Mouse (Mus musculus): ENCODE results near the gene Pdcd10. TPM values are rescaled to one million over a fixed set of nuclear protein-coding genes. Genes with fewer than 3 reads are reported as not detected.

Gene Pdcd10
- polyA plus RNA-seq, 1 experiment from 2014 or later, result 103 TPM

DNA sequence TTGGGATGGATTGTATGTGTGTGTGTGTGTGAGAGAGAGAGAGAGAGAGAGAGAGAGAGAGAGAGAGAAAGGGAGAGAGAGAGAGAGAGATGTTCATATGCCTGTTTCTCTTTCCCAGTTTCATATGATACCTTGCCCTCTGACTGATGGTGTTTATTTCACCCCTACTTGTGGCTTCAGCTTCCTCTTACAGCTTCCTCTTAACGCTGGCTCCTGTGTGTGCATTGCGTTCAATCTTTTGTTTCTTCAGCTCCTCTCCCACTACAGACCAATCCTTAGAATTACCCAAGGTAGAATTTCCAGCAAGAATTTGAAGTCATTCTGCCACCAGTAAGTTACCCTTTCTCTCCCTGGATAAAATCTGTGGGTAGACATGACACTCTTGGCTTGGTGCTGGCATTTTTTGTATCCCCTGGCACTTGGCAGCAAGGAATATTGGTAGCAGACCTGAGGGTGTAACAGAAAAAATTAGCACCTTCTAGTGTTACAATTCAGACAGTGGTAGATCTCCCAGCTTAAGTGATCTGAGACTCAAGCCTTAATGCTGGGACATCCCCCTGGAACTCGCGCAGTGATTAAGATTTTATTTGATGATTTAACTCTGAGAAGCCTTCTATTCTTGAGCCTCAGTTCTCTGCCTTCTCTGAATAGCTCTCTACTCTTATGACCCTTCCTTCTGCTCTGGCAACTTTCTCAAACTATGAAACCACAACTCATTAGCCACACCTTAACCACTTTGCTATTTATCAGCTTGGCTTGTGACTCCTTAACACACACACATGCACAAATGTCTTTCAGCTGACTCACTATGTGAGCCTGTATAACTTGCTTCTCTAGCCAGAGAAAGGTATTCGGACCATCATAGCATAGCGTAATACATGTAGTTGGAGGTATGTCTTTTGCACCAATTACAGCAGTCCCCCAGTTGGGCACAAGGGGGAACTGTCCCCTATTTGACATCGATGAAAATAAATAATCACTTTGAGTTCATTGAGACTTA lies 57.4 kb downstream of the Pdcd10 start:
- ATAC-seq (replicated peaks; ENCODE audit: low FRiP score) (no peak), DNase-seq (ENCODE audit: low spot score) (no peak)
- Histone ChIP-seq H3K9me3 (ENCODE audit: control insufficient read depth, low read length) (no peaks in the 10 kb centered on the region), H3K27me3 (ENCODE audit: control insufficient read depth, insufficient read depth, low read length) (no peaks in the 10 kb centered on the region), H3K27ac (ENCODE audit: low read depth, low read length) (no peak overlapping the region), H3K4me1 (replicated peaks; ENCODE audit: control insufficient read depth, insufficient read depth, low read length) (no peaks in the 10 kb centered on the region), H3K4me3 (ENCODE audit: low read depth, low read length) (no peak overlapping the region), H3K4me2 (ENCODE audit: low read depth, low read length, severe bottlenecking) (no peak overlapping the region), H3K36me3 (ENCODE audit: control insufficient read depth, insufficient read depth, low read length) (no peaks in the 10 kb centered on the region), H3K9ac (ENCODE audit: low read length) (no peak overlapping the region)
- WGBS, result 89% methylated on average over 7 of the region's 7 CpGs

DNA sequence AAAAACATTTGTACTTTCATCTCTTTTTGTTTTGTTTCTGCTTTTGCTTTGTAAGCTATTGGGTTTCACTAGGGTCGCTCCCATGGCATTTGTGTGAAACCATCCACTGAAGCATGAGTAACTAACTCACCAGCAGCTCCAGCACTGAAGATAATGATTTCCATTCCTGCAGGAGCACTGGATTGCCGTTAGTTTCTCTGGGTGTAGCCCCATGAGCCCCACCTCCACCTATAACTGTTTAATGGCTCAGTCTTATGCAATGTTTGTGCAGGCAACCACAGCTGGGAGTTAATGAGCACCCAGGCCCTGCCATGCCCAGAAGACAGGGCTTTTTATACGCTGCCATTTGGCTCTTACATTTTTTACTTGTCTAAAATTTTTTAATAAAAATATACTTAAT lies 63.7 kb downstream of the Pdcd10 start:
- Histone ChIP-seq H3K4me2 (ENCODE audit: low read depth, low read length, severe bottlenecking) (no peak overlapping the region), H3K27ac (ENCODE audit: low read depth, low read length) (no peak overlapping the region), H3K4me1 (replicated peaks; ENCODE audit: control insufficient read depth, insufficient read depth, low read length) (no peaks in the 10 kb centered on the region), H3K4me3 (ENCODE audit: low read depth, low read length) (no peak overlapping the region), H3K9me3 (ENCODE audit: control insufficient read depth, low read length) (no peaks in the 10 kb centered on the region), H3K9ac (ENCODE audit: low read length) (no peak overlapping the region), H3K36me3 (ENCODE audit: control insufficient read depth, insufficient read depth, low read length) (no peaks in the 10 kb centered on the region), H3K27me3 (ENCODE audit: control insufficient read depth, insufficient read depth, low read length) (no peaks in the 10 kb centered on the region)
- 50% methylated on average over 3 of the region's 3 CpGs for WGBS
- DNase-seq (ENCODE audit: low spot score) (no peak), ATAC-seq (replicated peaks; ENCODE audit: low FRiP score) (0 out of 2 replicates have a peak, but pooled peaks have one; percentile 44)

DNA sequence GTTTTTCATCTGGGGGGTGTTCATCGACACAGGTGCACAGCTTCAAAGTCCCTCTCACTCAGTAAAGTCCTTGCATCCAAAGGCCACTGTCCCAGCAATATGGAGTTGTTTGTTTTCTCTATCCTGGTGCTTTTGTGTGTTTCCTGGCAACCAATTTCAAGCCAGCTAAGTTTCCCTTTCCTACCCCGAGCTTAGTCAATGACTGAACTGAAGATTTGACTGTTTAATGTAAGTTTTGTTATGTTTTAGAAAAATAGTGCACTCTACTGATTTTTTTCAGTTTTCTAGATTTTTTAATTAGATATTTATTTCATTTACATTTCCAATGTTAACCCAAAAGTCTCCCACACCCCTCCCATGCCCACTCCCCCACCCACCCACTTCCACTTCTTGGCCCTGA lies 74.6 kb downstream of the Pdcd10 start, which contains the start of gene Wdr49:
Gene Wdr49, minus strand, starts transcription at position 101 of the 400 bp plus-strand sequence.
- Histone ChIP-seq H3K27ac (ENCODE audit: low read depth, low read length) (no peak within 1 kb of the TSS), H3K4me1 (replicated peaks; ENCODE audit: control insufficient read depth, insufficient read depth, low read length) (no peaks in the 10 kb centered on the region), H3K4me2 (ENCODE audit: low read depth, low read length, severe bottlenecking) (no peak within 1 kb of the TSS), H3K4me3 (ENCODE audit: low read depth, low read length) (no peak within 1 kb of the TSS), H3K27me3 (ENCODE audit: control insufficient read depth, insufficient read depth, low read length) (no peaks in the 10 kb centered on the region), H3K36me3 (ENCODE audit: control insufficient read depth, insufficient read depth, low read length) (no peaks in the 10 kb centered on the region), H3K9ac (ENCODE audit: low read length) (no peak within 1 kb of the TSS), H3K9me3 (ENCODE audit: control insufficient read depth, low read length) (no peaks in the 10 kb centered on the region)
- no peak for ATAC-seq (replicated peaks; ENCODE audit: low FRiP score)
- DNase-seq (ENCODE audit: low spot score), result no peak
- WGBS, result 58% methylated on average over 2 of the region's 2 CpGs

DNA sequence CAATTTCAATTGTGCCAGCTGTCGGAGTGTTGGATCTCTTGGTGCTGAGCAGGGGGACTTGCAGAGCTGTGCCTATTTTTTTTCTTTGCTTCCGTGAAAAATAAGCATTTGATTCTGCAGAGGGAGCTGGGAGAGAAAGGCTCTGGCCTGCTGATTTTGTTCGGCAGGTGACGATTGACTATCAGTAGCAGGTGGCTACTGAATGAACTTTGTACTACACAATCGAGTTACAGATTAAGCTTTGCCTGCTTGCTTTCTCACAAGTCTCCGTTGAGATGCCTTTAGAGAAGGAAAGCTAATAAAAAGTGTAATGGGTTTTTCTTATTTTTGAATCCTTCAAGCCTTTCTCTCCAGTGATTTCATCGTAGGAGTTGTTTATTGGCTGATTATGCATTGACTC lies 81.5 kb downstream of the Pdcd10 start:
- no peaks in the 10 kb centered on the region for H3K27me3 ChIP-seq (ENCODE audit: control insufficient read depth, insufficient read depth, low read length)
- no peak for DNase-seq (ENCODE audit: low spot score)
- H3K4me1 ChIP-seq (replicated peaks; ENCODE audit: control insufficient read depth, insufficient read depth, low read length), result no peaks in the 10 kb centered on the region
- H3K4me2 ChIP-seq (ENCODE audit: low read depth, low read length, severe bottlenecking), result no peak overlapping the region
- H3K9me3 ChIP-seq (ENCODE audit: control insufficient read depth, low read length), result no peaks in the 10 kb centered on the region
- ATAC-seq (replicated peaks; ENCODE audit: low FRiP score), result no peak
- WGBS, result 81% methylated on average over 7 of the region's 7 CpGs
- H3K36me3 ChIP-seq (ENCODE audit: control insufficient read depth, insufficient read depth, low read length), result no peaks in the 10 kb centered on the region
- H3K9ac ChIP-seq (ENCODE audit: low read length), result no peak overlapping the region
- no peak overlapping the region for H3K4me3 ChIP-seq (ENCODE audit: low read depth, low read length)
- H3K27ac ChIP-seq (ENCODE audit: low read depth, low read length), result no peak overlapping the region

DNA sequence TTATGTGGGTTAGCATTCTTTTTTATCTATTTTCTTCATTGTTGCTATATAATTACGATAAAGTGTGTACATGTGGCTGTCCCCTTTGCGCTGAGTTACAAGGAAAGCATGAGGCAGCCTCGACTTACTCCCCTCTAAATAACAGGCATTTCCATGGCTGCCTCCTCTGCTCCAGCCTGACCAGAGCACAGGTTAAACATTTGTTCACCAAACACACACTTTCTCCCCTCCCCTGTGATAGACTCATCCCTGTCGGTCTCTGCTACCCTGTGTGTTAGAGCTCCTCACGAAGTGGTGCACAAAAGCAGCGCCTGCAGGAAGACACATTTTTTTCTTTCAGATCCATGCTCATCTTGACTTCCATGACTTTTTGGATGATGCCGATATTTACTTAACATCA lies 82.0 kb downstream of the Pdcd10 start:
- H3K9ac ChIP-seq (ENCODE audit: low read length), result no peak overlapping the region
- no peak overlapping the region for H3K4me3 ChIP-seq (ENCODE audit: low read depth, low read length)
- H3K27ac ChIP-seq (ENCODE audit: low read depth, low read length), result no peak overlapping the region
- DNase-seq (ENCODE audit: low spot score) (no peak), ATAC-seq (replicated peaks; ENCODE audit: low FRiP score) (no peak)
- no peaks in the 10 kb centered on the region for H3K4me1 ChIP-seq (replicated peaks; ENCODE audit: control insufficient read depth, insufficient read depth, low read length)
- WGBS, result 89% methylated on average over 7 of the region's 7 CpGs
- no peak overlapping the region for H3K4me2 ChIP-seq (ENCODE audit: low read depth, low read length, severe bottlenecking)
- no peaks in the 10 kb centered on the region for H3K9me3 ChIP-seq (ENCODE audit: control insufficient read depth, low read length)
- H3K27me3 ChIP-seq (ENCODE audit: control insufficient read depth, insufficient read depth, low read length), result no peaks in the 10 kb centered on the region
- no peaks in the 10 kb centered on the region for H3K36me3 ChIP-seq (ENCODE audit: control insufficient read depth, insufficient read depth, low read length)

DNA sequence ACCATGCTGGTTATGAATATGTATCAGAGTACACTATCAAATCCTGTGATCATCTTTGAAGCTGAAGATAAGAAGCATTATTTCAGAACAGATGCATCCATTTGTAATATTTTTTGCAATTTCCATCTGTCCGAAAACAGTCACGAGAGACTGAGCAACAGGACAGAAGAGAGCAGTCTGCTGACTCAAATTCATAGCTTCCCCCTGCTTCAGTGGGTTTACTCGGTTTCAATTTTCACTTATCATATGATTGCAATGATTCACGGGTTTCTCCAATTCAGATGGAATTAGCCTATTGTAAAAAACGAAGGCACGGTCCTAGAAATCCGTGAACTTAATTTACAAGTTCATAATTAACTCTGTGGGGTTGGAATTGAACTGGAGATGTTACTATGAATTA lies 88.5 kb downstream of the Pdcd10 start:
- DNase-seq (ENCODE audit: low spot score) (no peak), ATAC-seq (replicated peaks; ENCODE audit: low FRiP score) (no peak)
- no peaks in the 10 kb centered on the region for H3K27me3 ChIP-seq (ENCODE audit: control insufficient read depth, insufficient read depth, low read length)
- no peak overlapping the region for H3K4me2 ChIP-seq (ENCODE audit: low read depth, low read length, severe bottlenecking)
- H3K4me1 ChIP-seq (replicated peaks; ENCODE audit: control insufficient read depth, insufficient read depth, low read length), result no peaks in the 10 kb centered on the region
- no peaks in the 10 kb centered on the region for H3K9me3 ChIP-seq (ENCODE audit: control insufficient read depth, low read length)
- 88% methylated on average over 7 of the region's 7 CpGs for WGBS
- no peak overlapping the region for H3K4me3 ChIP-seq (ENCODE audit: low read depth, low read length)
- H3K9ac ChIP-seq (ENCODE audit: low read length), result no peak overlapping the region
- H3K27ac ChIP-seq (ENCODE audit: low read depth, low read length), result no peak overlapping the region
- H3K36me3 ChIP-seq (ENCODE audit: control insufficient read depth, insufficient read depth, low read length), result no peaks in the 10 kb centered on the region

Other genes starting within 250 kb of the Pdcd10 start
- not detected in 2 replicates for gene Wdr49, start 74.7 kb downstream of the Pdcd10 start, polyA plus RNA-seq (2014; fragmentation: Nextera tagmentation; extraction: Ambion mirVana)
- gene Serpini1, start 691 bp upstream of the Pdcd10 start, polyA plus RNA-seq (2014; fragmentation: Nextera tagmentation; extraction: Ambion mirVana), result 21.0 and 22.3 TPM in 2 replicates
- not detected in 2 replicates for gene Gm29133, start 191.3 kb upstream of the Pdcd10 start, polyA plus RNA-seq (2014; fragmentation: Nextera tagmentation; extraction: Ambion mirVana)